Mouse (Mus musculus) bone marrow macrophage, adult 2 months (primary cell): ENCODE data around the gene Chp2. TPM values are rescaled to one million over a fixed set of nuclear protein-coding genes. Genes with fewer than 3 reads are reported as not detected.

Experiments used
- H3K27ac ChIP-seq: 2 replicates; pipeline ENCODE4 v1.5.1; 2012; ENCODE audit warnings: low read depth, low read length; ENCODE audit not compliant: insufficient read depth
- H3K4me1 ChIP-seq: 2 replicates; pipeline ENCODE4 v1.6.1; 2012; ENCODE audit warnings: low read length; ENCODE audit not compliant: control insufficient read depth, insufficient read depth
- H3K4me3 ChIP-seq: 2 replicates; pipeline ENCODE4 v1.5.1; 2012; ENCODE audit warnings: mild to moderate bottlenecking, low read length, moderate library complexity; ENCODE audit not compliant: insufficient read depth
- CTCF ChIP-seq: IDR thresholded peaks from 2 replicates; pipeline ENCODE4 v1.5.1; 2012; ENCODE audit warnings: low read depth, mild to moderate bottlenecking, low read length, moderate library complexity
- POLR2A ChIP-seq: IDR thresholded peaks from 2 replicates; pipeline ENCODE4 v1.6.1; 2012; ENCODE audit warnings: mild to moderate bottlenecking, low read depth, low read length, borderline replicate concordance
- polyA plus RNA-seq: library from polyadenylated mRNA; stranded (reverse); fragments of >200 nt; gene quantifications from 2 replicates; pipeline ENCODE4 v1.2.4, GENCODE M21; 2012; ENCODE audit not compliant: missing spikeins, insufficient read depth, insufficient read length

Chp2 gene
- polyA plus RNA-seq, 1 experiment: 1.3 TPM

- H3K27ac ChIP-seq: no peak overlapping the region
- 0 out of 2 replicates have a peak, but pooled peaks cover 2% of the 10 kb centered on the region for H3K4me1 ChIP-seq
- H3K4me3 ChIP-seq: no peak overlapping the region
- TF ChIP-seq POLR2A: no peak
- TF ChIP-seq CTCF: no peak
These were observed 20.0 kb upstream of the Chp2 start for GRCm38 (mm10) chr7:122199296-122199695.

DNA sequence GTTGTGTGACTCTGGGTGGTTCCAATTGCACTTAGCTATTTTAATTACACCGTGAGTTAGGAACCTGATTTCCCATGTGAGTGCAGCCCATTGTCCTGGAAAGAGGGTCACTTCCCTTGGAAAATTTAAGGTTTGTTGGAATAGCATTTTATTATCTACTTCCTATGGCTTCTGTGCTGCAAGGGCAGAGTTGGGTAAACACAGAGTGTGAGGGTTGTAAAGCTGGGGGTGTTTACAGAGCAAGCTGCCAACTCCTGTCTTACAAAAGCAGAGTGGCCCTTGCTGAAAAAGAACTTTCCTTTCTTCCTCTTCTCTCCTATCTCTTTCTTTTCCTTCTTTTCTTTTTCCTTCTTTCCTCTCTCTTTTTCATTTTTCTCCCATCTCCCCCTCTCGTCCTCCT, 15.4 kb upstream of the Chp2 start:
- no peak overlapping the region for H3K27ac ChIP-seq
- TF ChIP-seq CTCF (no peak), POLR2A (no peak)
- no peak overlapping the region for H3K4me3 ChIP-seq
- H3K4me1 ChIP-seq: peaks cover 13% of the 10 kb centered on the region

DNA sequence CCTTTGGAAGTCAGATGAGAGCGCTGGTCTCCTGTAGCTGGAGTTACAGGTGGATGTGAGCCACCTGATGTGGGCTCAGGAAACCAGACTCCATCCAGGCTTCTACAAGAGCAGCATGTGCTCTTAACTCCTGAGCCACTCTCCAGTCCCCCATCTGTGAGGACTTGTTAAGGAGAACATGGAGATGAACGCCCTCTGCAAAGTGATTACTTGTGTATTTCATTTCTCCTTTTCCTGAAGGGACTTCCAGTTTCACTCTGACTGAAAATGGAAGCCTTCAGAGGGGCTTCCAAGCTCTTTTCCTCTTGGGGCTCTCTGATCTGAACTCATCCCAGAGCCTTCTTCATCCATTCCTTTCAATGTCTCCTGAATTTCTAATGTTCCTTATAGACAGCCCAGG, 13.2 kb upstream of the Chp2 start:
- Histone ChIP-seq H3K4me3 (no peak overlapping the region), H3K27ac (peak overlapping the region; percentile 44; the same call in 1 of the 2 replicates), H3K4me1 (peaks cover 13% of the 10 kb centered on the region)
- TF ChIP-seq CTCF: no peak
- TF ChIP-seq POLR2A: no peak

GRCm38 (mm10) chr7:122208276-122209021, 10.8 kb upstream of the Chp2 start:
- TF ChIP-seq CTCF (no peak), POLR2A (no peak)
- H3K27ac ChIP-seq: no peak overlapping the region
- H3K4me1 ChIP-seq: peaks cover 13% of the 10 kb centered on the region
- H3K4me3 ChIP-seq: no peak overlapping the region

DNA sequence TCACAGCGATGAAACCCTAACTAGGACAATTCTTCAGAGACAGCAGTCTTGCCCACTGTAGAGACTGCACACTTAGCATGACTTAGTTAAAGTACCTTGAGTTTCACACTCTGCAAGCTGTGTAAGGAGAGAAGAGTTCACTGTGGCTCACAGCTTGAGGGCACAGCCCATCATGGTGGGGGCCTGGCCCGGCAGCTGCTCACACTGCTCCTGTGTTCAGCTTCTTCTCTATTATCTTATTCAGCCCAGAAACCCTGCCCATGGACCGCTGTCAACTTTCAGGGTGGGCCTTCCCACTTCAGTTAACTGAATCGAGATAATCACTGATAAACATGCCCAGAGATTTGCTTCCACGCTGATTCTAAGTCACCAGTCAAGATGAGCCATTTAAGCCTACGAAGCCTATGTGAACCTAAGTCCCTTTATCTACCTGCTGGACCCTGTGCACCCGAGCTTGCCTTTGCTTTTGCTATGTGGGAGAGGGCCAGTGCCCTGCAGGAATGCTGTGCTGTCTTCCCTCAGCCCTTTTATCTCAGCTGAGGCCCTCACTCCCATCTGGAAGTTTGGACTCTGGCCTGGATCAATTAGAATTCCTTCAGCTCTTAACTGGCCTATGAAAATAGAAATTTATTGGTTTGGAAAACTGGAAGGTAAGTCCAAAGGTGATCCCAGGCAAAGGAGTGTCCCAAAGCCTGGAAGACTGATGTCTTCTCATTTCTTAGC, 6.9 kb downstream of the Chp2 start:
- Histone ChIP-seq H3K27ac (no peak overlapping the region), H3K4me3 (no peak overlapping the region), H3K4me1 (no peaks in the 10 kb centered on the region)
- TF ChIP-seq CTCF: no peak
- no peak for TF ChIP-seq POLR2A

GRCm38 (mm10) chr7:122226744-122227143, 7.4 kb downstream of the Chp2 start:
- Histone ChIP-seq H3K4me1 (no peaks in the 10 kb centered on the region), H3K4me3 (no peak overlapping the region), H3K27ac (no peak overlapping the region)
- TF ChIP-seq CTCF: no peak
- TF ChIP-seq POLR2A: no peak

GRCm38 (mm10) chr7:122229306-122229705, 10.0 kb downstream of the Chp2 start:
- no peak overlapping the region for H3K4me3 ChIP-seq
- H3K27ac ChIP-seq: no peak overlapping the region
- H3K4me1 ChIP-seq: no peaks in the 10 kb centered on the region
- no peak for TF ChIP-seq POLR2A
- TF ChIP-seq CTCF: no peak

- Histone ChIP-seq H3K27ac (no peak overlapping the region), H3K4me3 (no peak overlapping the region), H3K4me1 (no peaks in the 10 kb centered on the region)
- no peak for TF ChIP-seq POLR2A
- no peak for TF ChIP-seq CTCF
These were observed 10.6 kb downstream of the Chp2 start for GRCm38 (mm10) chr7:122229916-122230315.

GRCm38 (mm10) chr7:122230866-122231265, 11.6 kb downstream of the Chp2 start:
- H3K4me1 ChIP-seq: no peaks in the 10 kb centered on the region
- TF ChIP-seq CTCF: no peak
- TF ChIP-seq POLR2A: no peak
- no peak overlapping the region for H3K4me3 ChIP-seq
- H3K27ac ChIP-seq: no peak overlapping the region

- H3K4me3 ChIP-seq: no peak overlapping the region
- no peak overlapping the region for H3K27ac ChIP-seq
- TF ChIP-seq POLR2A (no peak), CTCF (no peak)
- H3K4me1 ChIP-seq: no peaks in the 10 kb centered on the region
These were observed 19.6 kb downstream of the Chp2 start for GRCm38 (mm10) chr7:122238939-122239338.
